Mouse (Mus musculus) CH12.LX (cell line): ENCODE measurements around the gene Samd7.

Experiments
- CTCF ChIP-seq, 2 experiments: IDR thresholded peaks in 1 of 2; conservative IDR thresholded peaks in 1 of 2; 2 replicates each; pipeline ENCODE4 v1.5.1; 2011 to 2012; ENCODE audit warnings: low read depth in 2 of 2, low read length in 2 of 2, improper control_type of control experiment in 1 of 2, inconsistent platforms in 1 of 2, mild to moderate bottlenecking in 1 of 2, moderate library complexity in 1 of 2
- EP300 ChIP-seq: IDR thresholded peaks from 2 replicates; pipeline ENCODE4 v1.6.1; 2011; ENCODE audit warnings: low read length, improper control_type of control experiment
- ETS1 ChIP-seq: conservative IDR thresholded peaks from 2 replicates; pipeline ENCODE4 v1.6.1; 2012; ENCODE audit warnings: low read depth, mild to moderate bottlenecking, inconsistent platforms, low read length, improper control_type of control experiment, moderate library complexity
- IRF4 ChIP-seq: IDR thresholded peaks from 2 replicates; pipeline ENCODE4 v1.6.1; 2014; ENCODE audit warnings: low read depth, mild to moderate bottlenecking, inconsistent platforms, low read length, improper control_type of control experiment
- MAFK ChIP-seq: IDR thresholded peaks from 2 replicates; pipeline ENCODE4 v1.6.1; 2011; ENCODE audit warnings: low read length, improper control_type of control experiment; ENCODE audit not compliant: insufficient replicate concordance
- MAX ChIP-seq: IDR thresholded peaks from 2 replicates; pipeline ENCODE4 v1.6.1; 2011; ENCODE audit warnings: low read length, improper control_type of control experiment
- MAZ ChIP-seq: IDR thresholded peaks from 2 replicates; pipeline ENCODE4 v1.6.1; 2012; ENCODE audit warnings: low read depth, mild to moderate bottlenecking, inconsistent platforms, low read length, improper control_type of control experiment, moderate library complexity
- MEF2A ChIP-seq: IDR thresholded peaks from 2 replicates; pipeline ENCODE4 v1.6.1; 2014; ENCODE audit warnings: low read depth, mild to moderate bottlenecking, inconsistent platforms, low read length, improper control_type of control experiment, borderline replicate concordance
- MXI1 ChIP-seq: IDR thresholded peaks from 2 replicates; pipeline ENCODE4 v1.6.1; 2011; ENCODE audit warnings: mild to moderate bottlenecking, low read depth, low read length, improper control_type of control experiment
- NRF1 ChIP-seq: IDR thresholded peaks from 2 replicates; pipeline ENCODE4 v1.6.1; 2014; ENCODE audit warnings: low read depth, mild to moderate bottlenecking, inconsistent platforms, low read length, improper control_type of control experiment, moderate library complexity
- POLR2A ChIP-seq: IDR thresholded peaks from 2 replicates; pipeline ENCODE4 v1.6.1; 2011; ENCODE audit warnings: low read depth, mild to moderate bottlenecking, improper control_type of control experiment, low read length
- RCOR1 ChIP-seq: conservative IDR thresholded peaks from 2 replicates; pipeline ENCODE4 v1.6.1; 2012; ENCODE audit warnings: low read depth, mild to moderate bottlenecking, inconsistent platforms, low read length, improper control_type of control experiment
- UBTF ChIP-seq: IDR thresholded peaks from 2 replicates; pipeline ENCODE4 v1.6.1; 2012; ENCODE audit warnings: low read depth, mild to moderate bottlenecking, inconsistent platforms, low read length, improper control_type of control experiment, moderate library complexity

GRCm38 (mm10) chr3:30718649-30719048, 27.4 kb upstream of the Samd7 start:
- TF ChIP-seq MAFK (no peak), UBTF (no peak), NRF1 (no peak), CTCF (conservative IDR thresholded peaks at IDR 0.05 in 1 of 2, IDR thresholded peaks at IDR 0.05 in 1 of 2; ENCODE audit: low read depth in 2 of 2, low read length in 2 of 2) (no peak), ETS1 (no peak), MEF2A (no peak), POLR2A (no peak), MAX (no peak), EP300 (no peak; the same call in 1 of the 2 replicates), RCOR1 (no peak), IRF4 (no peak), MAZ (no peak), MXI1 (no peak)
